Mouse (Mus musculus) cortical plate, adult 2 months (tissue): Measurements from ENCODE around the gene Adamts15.

Experiments used
- CTCF ChIP-seq: fragments of 200-500 bp; IDR thresholded peaks from 2 replicates; pipeline ENCODE4 v1.5.1; 2011; ENCODE audit warnings: mild to moderate bottlenecking, control low read depth, low read length; ENCODE audit not compliant: insufficient read depth; ENCODE audit errors: extremely low read depth
- POLR2A ChIP-seq: fragments of 200-500 bp; IDR thresholded peaks from 2 replicates; pipeline ENCODE4 v1.6.1; 2011; ENCODE audit warnings: mild to moderate bottlenecking, low read length, control low read depth; ENCODE audit not compliant: insufficient read depth; ENCODE audit errors: extremely low read depth

- no peak for TF ChIP-seq CTCF
- no peak for TF ChIP-seq POLR2A
Observed at GRCm38 (mm10) chr9:30971967-30972366, 49.7 kb upstream of the Adamts15 start.
